Mouse (Mus musculus) olfactory bulb, adult 2 months (tissue): ENCODE measurements around the gene Msh5.

Experiments used
- CTCF ChIP-seq: fragments of 200-500 bp; IDR thresholded peaks from 2 replicates; pipeline ENCODE4 v1.5.1; 2012; ENCODE audit warnings: low read depth, mild to moderate bottlenecking, low read length, moderate library complexity; ENCODE audit not compliant: insufficient read depth
- POLR2A ChIP-seq: fragments of 200-500 bp; IDR thresholded peaks from 2 replicates; pipeline ENCODE4 v1.6.1; 2012; ENCODE audit warnings: mild to moderate bottlenecking, low read depth, low read length, moderate library complexity; ENCODE audit not compliant: insufficient read depth

DNA sequence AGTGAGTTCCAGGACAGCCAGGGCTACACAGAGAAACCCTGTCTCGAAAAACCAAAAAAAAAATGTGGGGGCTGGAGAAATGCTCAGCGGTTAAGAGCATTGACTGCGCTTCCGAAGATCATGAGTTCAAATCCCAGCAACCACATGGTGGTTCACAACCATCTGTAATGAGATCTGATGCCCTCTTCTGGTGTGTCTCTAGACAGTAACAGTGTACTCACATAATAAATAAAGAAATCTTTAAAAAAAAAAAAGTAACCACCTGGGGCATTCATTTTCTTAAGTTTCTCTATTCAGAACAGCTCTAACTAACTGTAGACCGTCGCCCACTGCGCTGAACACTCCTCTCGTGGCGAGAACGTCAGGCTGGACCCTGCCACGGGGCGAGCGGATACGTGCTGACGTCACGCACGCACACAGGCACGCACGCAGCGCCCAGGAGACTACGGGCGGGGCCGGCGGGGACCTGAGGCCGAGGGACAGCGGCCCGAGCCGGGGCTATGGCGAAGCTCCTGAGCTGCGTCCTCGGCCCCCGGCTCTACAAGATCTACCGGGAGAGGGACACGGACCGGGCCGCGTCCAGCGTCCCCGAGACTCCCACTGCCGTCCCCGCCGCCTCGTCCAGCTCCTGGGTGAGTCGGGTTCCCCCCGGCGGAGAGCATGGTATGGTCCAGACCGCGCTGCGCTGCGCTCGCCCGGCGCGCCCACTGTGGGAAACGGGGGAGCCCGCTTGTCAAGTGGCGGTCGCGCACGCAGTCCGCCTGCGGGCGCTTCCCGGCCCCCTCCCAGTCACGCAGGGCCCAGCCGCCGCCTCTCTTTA, 42.5 kb upstream of the Msh5 start, which contains the start of gene Abhd16a:
- TF ChIP-seq CTCF, result no peak
- TF ChIP-seq POLR2A, result peak; percentile 93
